Mouse (Mus musculus) kidney, adult 9 months (tissue): Measurements from ENCODE around the gene Clasrp.
"Not testable (repeated sequence)": the region's sequence is repeated elsewhere in the genome, so short reads cannot be mapped to it uniquely, and the experiment has no call there.

Source experiments
- DNase-seq: peaks from one replicate; pipeline ENCODE4 v3.0.0; 2022

Gene Clasrp

DNA sequence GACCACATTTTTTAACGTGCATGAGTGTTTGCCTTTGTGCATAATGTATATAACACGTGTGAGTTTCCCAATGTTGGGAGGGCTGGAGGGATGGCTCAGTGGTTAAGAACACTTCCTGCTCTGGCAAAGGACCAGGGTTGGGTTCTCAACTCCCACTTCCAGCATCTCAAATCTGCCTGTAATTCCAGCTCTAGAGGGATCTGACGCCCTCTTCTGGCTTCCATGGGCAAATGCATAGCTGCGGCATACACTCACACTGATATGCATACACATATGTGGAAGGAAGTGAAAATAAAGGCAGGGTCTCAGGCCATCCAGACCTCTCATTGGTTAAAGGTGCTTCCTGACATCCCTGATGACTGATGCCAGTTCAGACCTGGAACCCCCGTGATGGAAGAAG, 3.0 kb upstream of the Clasrp start:
- DNase-seq: no peak

DNA sequence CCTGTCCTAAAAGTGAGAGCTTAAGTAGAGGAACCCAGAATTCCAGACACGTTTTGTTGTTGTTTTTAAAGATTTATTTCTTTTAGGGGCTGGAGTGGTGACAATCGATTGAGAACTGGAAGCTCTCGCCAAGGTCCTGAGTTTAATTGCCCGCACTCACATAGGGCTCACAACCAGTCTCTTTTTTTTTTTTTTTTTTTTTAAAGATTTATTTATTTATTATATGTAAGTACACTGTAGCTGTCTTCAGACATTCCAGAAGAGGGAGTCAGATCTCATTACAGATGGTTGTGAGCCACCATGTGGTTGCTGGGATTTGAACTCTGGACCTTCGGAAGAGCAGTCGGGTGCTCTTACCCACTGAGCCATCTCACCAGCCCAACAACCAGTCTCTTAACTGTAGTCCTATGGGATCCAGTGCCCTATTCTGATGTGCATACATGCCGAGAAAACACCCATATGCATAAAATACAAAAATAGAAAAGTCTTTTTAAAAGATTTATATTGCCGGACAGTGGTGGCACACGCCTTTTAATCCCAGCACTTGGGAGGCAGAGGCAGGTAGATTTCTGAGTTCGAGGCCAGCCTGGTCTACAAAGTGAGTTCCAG, 424 bp upstream of the Clasrp start:
- not testable (repeated sequence) for DNase-seq

DNA sequence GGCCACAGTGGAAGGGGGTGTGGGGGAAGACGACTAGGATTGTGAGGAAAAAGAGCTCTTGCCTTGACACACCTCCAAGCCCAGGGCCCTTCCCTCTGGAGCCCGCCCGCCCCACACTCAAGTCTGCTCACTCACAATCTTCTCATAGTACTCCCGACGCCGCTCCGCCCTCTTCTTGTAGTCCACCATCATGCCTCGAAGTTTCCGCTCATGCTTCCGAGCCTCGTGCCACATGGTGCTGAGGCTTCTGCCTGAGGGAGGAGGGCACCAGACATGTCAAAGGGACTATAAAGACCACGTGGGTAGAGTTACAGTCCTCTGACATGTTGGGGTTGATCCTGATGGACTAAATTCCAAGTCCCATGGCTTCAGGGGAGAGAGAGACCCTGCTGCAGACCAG, 1.2 kb downstream of the Clasrp start:
- no peak for DNase-seq

DNA sequence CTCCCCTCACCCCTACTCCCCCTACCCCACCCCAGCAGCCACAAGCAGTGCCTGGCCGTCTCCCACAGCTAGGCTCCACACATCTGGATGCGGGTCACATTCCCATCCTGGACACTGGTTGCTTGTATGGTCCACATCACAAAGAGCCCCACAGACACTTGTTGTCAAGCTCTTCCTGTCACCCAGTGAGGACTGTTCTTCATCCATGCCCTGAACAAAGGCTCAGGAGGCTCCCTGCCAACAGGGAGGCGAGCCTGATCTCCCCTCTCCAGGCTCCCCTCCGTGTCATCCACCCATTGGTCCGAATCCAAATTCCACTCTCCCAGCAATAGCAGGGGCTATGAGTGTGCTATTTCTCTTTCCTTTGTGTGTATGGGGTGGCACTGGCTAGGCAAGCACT, 3.7 kb downstream of the Clasrp start:
- DNase-seq: no peak

DNA sequence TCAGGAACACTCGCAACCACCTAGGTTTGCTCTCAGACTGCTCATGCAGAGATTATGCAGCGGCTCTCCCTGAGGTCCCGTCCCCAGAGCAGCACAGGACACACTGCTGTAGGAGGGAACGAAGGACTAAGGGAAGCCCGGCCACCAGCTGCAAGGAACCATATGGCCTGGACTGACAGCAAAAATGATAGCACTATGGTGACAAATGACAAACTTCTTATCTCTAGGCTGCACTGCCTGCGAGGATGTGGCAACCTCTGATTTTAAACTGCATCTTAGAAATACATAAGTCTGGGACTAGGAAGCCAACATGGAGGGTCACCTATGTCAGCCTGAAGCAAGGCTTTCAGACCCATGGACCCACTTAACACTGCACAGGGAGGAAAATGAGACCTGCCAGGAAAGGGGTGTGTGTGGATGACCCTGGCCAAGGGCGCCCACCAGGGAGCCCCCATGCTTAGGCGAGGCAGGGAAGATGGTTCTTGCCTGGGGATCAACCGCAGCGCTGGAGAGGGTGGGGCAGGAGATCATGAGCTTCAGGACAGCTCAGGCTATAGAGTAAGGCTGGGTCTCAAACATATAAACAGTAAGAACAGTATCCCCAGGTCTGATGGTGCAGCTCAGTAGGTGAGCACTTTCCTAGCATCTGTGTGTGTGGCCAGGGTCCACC, 11.1 kb downstream of the Clasrp start:
- DNase-seq: no peak

DNA sequence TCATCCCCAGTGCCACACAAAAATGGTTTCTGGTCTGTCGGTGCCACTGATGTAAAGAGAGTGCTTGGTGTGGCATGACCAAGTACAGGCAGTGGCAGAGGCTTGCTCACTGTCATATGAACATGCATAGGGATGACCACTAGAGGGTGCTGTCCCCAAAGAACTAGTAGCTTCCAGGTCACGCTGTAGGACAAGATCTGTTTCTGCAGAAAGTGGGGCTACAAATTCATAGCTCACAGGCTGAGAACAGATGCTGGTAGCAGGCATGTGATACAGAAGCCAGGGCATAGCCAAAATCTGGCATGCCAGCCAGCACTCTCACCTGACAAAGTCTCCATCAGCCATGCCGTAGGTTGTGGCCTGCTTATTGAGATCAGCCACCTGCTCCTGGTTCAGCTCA, 14.4 kb downstream of the Clasrp start:
- peak; percentile 79 for DNase-seq

DNA sequence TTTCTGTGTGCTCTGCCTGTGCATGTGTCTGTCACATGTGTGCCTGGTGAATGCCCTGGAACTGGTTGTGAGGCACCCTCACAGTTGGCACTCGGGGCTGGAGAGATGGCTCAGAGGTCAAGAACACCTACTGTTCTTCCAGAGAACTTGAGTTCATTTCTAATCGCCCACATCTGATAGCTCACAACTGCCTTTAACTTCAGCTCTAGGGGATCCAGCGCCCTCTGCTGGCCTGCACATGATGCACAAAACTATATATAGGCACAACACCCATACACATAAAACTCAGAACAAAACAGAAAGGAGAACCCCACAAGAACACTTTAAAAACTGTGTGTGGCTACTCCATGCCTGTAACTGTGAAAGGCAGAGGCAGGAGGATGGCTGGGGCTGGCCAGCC, 15.1 kb downstream of the Clasrp start:
- peak; percentile 58 for DNase-seq

DNA sequence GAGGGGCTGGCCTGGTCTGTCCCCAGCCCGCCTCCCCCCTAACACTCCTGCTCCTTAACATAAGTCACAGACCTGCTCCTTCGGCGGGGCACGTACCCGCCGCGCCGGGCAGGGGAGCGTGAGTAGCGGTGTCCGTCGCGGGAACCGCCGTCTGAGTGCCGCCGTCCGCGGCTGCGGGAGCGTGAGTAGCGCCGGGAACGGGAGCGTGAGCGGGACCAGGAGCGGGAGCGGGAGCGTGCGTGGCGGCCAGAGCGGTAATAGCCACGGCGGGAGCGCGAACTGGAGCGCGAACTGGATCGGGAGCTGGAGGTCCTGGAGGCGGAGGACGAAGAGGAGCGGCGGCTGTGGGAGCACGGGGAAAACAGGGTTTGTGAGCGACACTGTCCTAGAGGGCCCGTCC, 18.0 kb downstream of the Clasrp start:
- no peak for DNase-seq

DNA sequence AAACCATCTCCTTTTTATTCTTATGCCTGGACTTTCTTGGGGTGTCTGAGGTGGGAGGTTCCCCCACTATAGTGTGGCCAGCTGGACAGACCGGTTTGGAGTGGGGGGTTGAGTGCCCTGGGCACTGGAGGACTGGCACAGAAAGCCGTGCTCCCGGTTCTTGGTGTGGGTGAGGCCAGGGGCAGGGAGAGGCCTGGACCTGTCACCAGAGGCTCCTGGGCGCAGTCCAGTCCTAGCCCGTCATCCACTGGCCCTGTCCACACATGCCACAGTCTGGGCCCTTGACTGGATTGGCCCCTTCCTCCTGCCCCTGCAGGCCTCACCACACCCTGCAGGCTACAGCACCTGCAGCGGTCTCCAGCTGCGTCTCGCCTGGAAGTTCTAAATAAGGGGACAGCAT, 23.7 kb downstream of the Clasrp start:
- no peak for DNase-seq

DNA sequence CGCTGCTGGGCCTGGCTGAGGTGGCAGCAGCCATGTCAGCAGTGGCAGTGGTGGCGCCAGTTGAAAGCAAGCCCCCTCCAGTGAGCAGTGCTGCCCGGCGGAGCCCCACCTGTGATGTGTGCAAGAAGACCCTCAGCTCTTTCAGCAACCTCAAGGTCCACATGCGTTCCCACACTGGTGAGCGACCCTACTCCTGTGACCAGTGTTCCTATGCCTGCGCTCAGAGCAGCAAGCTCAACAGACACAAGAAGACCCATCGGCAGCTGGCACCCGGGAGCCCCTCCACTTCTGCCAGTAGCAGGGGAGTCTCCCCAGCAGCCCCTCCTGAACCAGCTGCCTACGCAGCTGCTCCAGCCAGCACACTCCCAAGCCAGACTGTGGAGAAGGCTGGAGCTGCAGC, 24.5 kb downstream of the Clasrp start:
- DNase-seq: no peak

DNA sequence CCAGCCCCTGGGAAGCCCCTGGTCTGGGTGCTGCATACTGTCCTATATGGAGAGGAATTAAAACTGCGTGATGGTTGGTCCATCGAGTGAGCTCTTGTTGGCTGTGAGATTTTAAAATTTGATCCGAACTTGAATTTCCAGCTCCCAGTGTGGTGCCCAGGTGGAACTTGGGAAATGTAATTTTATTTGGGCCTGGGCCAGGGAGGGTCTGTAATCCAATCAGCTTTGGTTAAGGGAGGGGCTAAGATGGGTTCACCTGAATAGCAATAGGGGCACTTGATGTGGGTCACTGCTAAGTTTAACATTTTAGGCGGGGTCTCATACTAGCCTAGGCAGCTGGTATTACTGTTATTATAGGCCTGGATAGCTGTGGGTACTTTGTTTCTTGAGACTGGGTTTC, 25.9 kb downstream of the Clasrp start:
- DNase-seq: no peak

DNA sequence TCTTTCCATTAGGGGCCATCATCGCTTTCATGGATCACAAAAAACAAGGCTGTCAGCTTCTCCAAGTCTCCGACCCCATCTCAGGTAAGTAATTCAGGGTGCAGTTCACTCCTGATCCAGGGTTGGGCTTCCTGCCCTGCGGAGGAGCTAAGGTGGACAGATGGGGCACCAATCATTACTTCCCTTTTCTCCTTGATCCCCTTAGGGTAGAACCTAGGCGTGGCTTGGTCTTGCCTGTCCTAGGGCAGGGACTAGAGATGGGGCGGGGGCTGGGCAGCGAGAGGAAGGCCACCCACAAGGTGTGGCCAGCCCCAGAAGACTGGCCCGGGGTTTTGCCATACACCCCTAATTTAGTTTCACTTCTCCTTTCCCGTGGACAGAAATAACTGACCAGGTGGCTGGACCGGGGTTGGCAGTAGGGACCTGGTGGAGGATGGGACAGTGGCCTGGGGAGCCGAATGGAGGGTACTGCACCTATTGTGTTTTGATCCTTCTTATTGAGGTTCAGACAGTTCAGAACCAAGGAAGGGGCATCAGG, 26.3 kb downstream of the Clasrp start:
- no peak for DNase-seq

DNA sequence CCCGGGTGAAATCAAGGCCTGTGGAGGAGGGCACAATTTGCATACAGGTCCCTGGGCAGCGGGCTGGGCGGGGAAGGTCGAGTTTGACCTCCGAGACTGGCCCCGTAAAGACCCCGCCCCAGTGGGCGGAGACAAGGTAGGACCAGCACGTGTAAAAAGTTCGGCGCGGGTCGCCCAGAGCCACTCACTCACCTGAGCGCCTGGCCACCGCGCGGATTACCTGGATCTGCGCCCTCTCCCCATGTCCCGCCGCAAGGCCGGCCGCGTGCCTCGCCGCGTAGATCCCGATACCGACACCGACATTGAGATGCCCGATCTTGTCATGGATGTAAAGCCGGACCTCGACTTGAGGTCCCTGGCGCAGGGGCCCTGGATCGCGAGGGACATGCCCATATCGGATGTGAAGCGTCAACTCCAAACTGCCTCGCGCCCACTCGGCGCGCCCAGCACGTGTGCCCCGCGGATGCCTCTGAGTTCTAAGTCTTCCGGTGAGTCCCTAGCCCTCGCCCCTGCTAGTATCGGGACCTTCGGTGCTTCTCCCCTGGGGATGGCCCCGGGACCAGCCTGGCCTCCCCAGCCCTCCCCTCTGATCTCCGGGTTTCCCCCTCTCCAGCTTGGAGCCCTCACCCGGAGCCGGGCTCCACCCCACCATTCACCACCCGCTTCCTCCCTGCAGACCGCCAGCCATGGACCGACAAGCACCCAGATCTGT, 27.0 kb downstream of the Clasrp start, which contains the start of the genes Zfp296 and Gemin7:
Gene Zfp296 (plus strand): TSS at position 147 of the 712 bp plus-strand sequence.
Gene Gemin7 (minus strand): TSS at position 455 of the 712 bp plus-strand sequence.
- peak; percentile 54 for DNase-seq

DNA sequence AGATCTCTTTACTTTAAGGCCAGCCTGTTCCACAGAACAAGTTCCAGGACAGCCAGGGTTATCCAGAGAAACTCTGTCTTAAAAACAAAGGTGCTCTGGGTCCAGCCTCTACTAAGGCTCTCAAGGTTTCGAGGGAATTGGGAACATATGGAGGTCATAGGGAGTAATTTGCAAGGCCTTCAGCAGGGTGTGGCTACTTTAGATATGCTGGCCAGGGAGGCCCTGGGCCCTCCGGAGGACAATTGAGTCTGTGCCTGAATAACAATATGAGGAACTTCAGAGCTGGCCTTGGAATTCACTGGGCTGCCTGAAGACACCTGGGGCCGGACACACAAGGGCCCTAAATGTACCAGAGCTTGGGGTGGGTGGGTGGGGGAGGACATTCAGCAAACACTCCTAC, 28.7 kb downstream of the Clasrp start:
- DNase-seq: no peak

DNA sequence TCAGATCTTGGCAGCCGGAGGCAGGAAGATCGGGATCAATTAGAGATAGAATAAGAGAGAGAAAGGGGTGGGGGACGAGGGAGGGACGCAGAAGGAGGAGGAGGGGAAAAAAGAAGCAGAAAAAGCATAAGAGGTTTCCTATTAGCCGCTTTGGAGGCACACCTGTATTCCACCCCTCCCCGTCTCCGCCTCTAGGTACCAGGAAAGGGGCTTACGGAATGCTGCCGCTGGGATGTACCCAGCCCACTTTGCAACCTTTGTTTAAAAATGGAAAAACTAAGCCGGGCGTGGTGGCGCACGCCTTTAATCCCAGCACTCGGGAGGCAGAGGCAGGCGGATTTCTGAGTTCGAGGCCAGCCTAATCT, 30.5 kb downstream of the Clasrp start:
- DNase-seq: no peak

DNA sequence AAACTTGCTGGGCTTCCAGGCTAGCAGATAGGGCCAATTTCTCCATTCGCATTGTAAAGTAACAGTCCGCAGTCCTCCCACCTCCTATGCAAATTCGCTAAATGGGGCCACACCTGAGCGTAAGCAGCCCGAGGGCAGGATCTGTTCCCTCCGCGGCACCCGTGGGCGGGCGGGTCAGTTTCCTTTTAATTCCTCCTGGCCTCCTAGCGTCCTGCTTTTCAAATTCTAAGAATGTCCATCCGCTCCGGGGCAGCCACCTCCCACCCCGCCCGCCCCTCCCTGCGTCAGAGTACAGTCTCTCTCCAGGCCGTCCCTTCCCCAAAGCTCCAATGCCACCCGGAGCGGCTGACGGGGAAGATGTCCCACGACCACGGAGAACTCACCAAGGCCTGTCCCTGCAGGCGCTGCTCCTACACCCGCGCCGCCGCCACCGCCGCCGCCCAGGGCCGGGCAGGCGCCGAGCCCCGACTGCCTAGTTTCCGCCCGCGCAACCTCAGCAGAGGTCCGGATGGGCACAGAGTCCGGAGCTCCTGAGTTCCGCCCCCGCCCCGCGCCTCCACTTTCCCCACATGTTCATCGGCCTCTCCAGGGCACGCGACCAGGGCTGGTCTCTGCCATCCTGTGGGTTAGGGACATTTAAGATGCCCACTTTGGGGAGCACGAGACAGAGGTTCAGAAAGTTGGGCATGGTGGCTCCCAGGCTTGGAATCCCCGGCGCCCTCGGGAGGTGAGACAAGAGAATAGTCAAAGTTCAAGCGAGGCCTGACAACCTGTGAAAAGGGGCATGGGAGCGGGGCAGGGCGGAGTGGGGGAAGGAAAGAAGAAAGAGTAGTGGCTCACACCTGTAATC, 31.1 kb downstream of the Clasrp start:
- DNase-seq: peak; percentile 78

DNA sequence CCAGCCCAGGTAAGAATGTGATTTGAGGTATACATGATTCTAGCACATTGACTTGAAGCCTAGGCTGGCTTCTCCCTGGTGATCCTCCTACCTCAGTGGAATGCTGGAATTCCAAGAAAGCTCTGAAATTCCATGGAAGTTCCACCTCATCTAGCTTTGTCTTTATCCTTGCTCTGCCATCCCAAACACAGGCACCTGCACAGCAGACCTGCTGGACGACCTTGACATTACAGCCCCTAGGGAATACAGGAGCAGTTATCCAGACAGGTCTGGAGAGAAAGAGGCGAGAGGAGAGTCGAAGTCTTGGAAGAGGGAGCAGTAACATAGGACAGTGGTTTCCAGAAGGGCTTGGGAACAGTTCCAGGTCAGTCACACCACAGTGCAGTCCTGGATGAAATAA, 34.6 kb downstream of the Clasrp start:
- DNase-seq: no peak

DNA sequence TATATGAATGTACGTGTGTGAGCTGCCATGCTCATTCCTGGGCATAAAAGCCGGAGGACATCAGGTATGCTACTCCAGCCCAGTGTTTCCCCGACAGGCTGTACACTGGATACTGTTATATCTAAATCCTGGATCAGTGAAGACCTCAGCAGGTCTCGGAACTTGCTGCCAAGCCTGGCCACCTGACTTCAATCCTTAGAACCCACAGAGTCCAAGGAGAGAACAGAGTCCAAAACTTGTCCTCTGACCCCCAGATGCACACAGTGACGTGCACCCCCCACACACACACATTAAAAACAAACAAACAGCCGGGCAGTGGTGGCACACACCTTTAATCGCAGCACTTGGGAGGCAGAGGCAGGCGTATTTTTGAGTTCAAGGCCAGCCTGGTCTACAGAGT, 36.9 kb downstream of the Clasrp start:
- DNase-seq: peak; percentile 88

DNA sequence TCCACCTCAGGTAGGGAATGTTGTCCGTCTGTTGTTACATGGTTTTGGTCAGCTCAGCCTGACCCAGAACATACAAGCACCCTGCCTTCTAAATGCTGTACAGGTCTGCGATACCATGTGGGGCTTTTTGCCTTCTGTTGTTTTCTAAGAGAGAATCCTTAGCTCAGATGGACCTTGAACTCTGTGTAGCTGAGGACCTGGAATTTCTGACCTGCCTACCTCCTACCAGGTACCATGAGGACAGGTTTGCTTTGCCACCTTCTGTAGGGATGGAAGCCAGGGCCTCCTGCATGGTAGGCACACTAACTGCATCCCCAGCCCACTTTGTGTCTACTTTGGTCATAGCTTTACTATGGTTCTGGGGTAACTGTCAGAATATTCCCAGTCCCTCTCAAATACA, 38.5 kb downstream of the Clasrp start:
- DNase-seq: peak; percentile 59

DNA sequence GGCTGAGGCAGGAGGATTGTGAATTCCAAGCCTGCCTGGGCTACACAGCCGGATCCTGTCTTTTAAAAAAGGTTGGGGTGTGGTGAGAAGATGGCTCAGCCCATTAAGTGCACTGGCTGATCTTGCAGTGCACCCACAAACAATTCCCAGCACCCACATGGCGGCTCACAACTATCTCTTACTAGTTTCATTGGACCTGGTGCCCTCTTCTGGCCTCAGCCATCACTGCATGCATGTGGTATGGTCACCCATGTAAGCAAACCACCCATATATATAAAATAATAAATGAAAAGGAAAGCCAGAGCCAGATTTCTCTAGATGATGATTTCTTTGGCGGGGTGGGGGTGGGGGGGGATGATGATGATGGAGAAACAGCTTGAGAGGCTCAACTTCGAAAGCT, 39.8 kb downstream of the Clasrp start:
- no peak for DNase-seq

DNA sequence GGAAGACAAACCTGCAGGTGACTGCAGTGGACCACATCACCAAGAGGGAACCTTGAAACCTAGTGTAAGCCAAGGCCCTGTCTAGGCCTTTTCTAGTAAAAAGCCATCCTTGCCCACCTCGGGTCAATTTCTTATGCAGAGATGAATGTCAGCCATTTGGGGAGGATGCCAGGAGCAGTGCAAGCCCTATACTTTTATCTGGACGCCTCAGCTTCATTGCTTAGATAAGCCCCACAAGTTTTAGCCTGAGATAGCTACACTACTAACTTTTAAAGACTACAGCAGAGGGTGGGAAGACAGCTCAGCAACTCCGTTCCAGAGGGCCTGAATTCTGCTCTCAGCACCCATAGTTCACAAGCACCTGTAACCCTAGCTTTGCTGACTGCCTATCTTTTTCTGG, 40.4 kb downstream of the Clasrp start:
- no peak for DNase-seq

DNA sequence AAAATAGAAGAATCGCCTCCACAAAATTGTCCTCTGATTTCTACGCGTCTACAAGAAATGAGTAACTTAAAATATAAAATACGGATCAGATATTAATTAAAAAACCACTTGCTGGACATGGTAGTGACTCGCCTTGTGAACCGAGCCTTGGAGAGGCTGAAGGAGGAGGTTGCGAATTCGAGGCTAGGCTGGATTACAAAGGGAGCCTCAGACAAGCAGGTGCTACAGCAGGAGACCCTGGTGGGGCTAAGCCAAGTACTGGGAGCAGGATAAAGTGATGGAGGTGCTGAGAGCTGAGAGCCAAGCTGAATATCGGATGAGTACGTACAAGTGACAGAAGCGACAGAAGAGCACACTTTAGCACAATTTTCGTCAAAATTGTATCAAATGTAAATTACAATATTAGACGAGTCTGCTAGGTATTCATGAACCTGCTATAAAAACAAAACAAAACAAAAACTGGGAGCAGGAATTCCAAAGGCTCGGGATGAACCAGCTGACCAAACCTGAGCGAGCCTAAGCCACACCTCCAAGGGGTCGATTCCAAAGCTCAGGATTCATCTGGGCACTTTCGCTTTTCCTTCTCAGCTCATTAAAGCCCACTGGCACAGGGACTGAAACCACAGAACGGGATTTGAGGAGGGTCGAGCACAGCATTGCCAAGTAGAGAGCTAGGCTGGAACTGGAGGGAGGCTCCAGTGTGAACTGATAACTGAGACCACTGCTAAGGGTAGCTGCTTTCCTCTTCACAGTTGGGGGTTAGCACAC, 41.5 kb downstream of the Clasrp start, which contains the start of gene Ppp1r37:
Gene Ppp1r37 (minus strand): TSS at position 434 of the 768 bp plus-strand sequence.
- peak; percentile 77 for DNase-seq
